In genomic region chr2:71814016-71814415, GRCm38 (mm10) we compare ENCODE assay signal across 8 mouse cellular contexts. TPM values are rescaled to one million over a fixed set of nuclear protein-coding genes. Genes with fewer than 3 reads are reported as not detected.
DNase-seq lines count a peak whose midpoint lies in the region; ATAC-seq lines count a peak whose summit lies in the region.

No protein-coding gene starts in this region.

- no peaks in the 10 kb centered on the region for H3K36me3 ChIP-seq in midbrain, embryonic 14.5 days (ENCODE audit: control insufficient read depth, insufficient read depth, low read length)
- H3K36me3 ChIP-seq in hindbrain, embryonic 11.5 days (ENCODE audit: control insufficient read depth, insufficient read depth, low read length), result no peaks in the 10 kb centered on the region
- H3K36me3 ChIP-seq in midbrain, embryonic 13.5 days, result no peaks in the 10 kb centered on the region

- no peak overlapping the region for H3K4me3 ChIP-seq in midbrain, embryonic 14.5 days (replicated peaks; ENCODE audit: low read depth, low read length)
- no peak overlapping the region for H3K4me3 ChIP-seq in hindbrain, embryonic 11.5 days (ENCODE audit: low read depth, low read length)
- no peak overlapping the region for H3K4me3 ChIP-seq in midbrain, embryonic 13.5 days (replicated peaks)

- DNase-seq in layer of hippocampus, adult 11-12 months (ENCODE audit: low spot score), result peak; percentile 29
- DNase-seq in layer of hippocampus, postnatal 10 days (ENCODE audit: low spot score in 2 of 2), result no peak
- peak; percentile 43 for DNase-seq in liver
- DNase-seq in natural killer cell, adult 2 months (ENCODE audit: low spot score in 2 of 2), result peak; percentile 81 to 83
- no peak for DNase-seq in midbrain, embryonic 14.5 days
- no peak for DNase-seq in hindbrain, embryonic 11.5 days (ENCODE audit: low spot score)

- H3K4me2 ChIP-seq in midbrain, embryonic 14.5 days (ENCODE audit: low read length), result no peak overlapping the region
- H3K4me2 ChIP-seq in hindbrain, embryonic 11.5 days (replicated peaks; ENCODE audit: low read depth, low read length), result no peak overlapping the region
- no peak overlapping the region for H3K4me2 ChIP-seq in midbrain, embryonic 13.5 days (replicated peaks)

- peak; percentile 90 for ATAC-seq in granulocyte monocyte progenitor cell, adult 5-6 weeks (replicated peaks; ENCODE audit: poor library complexity, severe bottlenecking)
- ATAC-seq in midbrain, embryonic 14.5 days (ENCODE audit: low FRiP score, low TSS enrichment), result no peak
- ATAC-seq in hindbrain, embryonic 11.5 days (ENCODE audit: low FRiP score), result no peak
- ATAC-seq in midbrain, embryonic 13.5 days, result no peak

- H3K27ac ChIP-seq in midbrain, embryonic 14.5 days (replicated peaks; ENCODE audit: low read depth, low read length), result no peak overlapping the region
- no peak overlapping the region for H3K27ac ChIP-seq in hindbrain, embryonic 11.5 days (ENCODE audit: low read depth, low read length)
- no peak overlapping the region for H3K27ac ChIP-seq in midbrain, embryonic 13.5 days

- H3K4me1 ChIP-seq in midbrain, embryonic 14.5 days (ENCODE audit: control insufficient read depth, insufficient read depth, low read length), result 0 out of 2 replicates have a peak, but pooled peaks cover 6% of the 10 kb centered on the region
- no peaks in the 10 kb centered on the region for H3K4me1 ChIP-seq in hindbrain, embryonic 11.5 days (replicated peaks; ENCODE audit: control insufficient read depth, insufficient read depth, low read length)
- H3K4me1 ChIP-seq in midbrain, embryonic 13.5 days (replicated peaks), result peaks cover 20% of the 10 kb centered on the region

- no peaks in the 10 kb centered on the region for H3K9me3 ChIP-seq in midbrain, embryonic 14.5 days (ENCODE audit: control insufficient read depth, low read length)
- H3K9me3 ChIP-seq in hindbrain, embryonic 11.5 days (ENCODE audit: control insufficient read depth, low read length), result no peaks in the 10 kb centered on the region
- H3K9me3 ChIP-seq in midbrain, embryonic 13.5 days, result no peaks in the 10 kb centered on the region

- no peaks in the 10 kb centered on the region for H3K27me3 ChIP-seq in midbrain, embryonic 14.5 days (ENCODE audit: control insufficient read depth, insufficient read depth, low read length)
- H3K27me3 ChIP-seq in hindbrain, embryonic 11.5 days (ENCODE audit: control insufficient read depth, insufficient read depth, low read length), result no peaks in the 10 kb centered on the region
- H3K27me3 ChIP-seq in midbrain, embryonic 13.5 days, result peaks cover 3% of the 10 kb centered on the region; the same call in 1 of the 2 replicates

- no peak overlapping the region for H3K9ac ChIP-seq in midbrain, embryonic 14.5 days (replicated peaks; ENCODE audit: low read length)
- H3K9ac ChIP-seq in hindbrain, embryonic 11.5 days (ENCODE audit: low read depth, low read length), result no peak overlapping the region
- H3K9ac ChIP-seq in midbrain, embryonic 13.5 days (replicated peaks), result no peak overlapping the region

- WGBS in midbrain, embryonic 14.5 days, result 55% methylated on average over 3 of the region's 3 CpGs
- 40% methylated on average over 3 of the region's 3 CpGs for WGBS in hindbrain, embryonic 11.5 days
- 60% methylated on average over 3 of the region's 3 CpGs for WGBS in midbrain, embryonic 13.5 days

RNA-seq across cellular contexts. Expression of gene Pdk1, which starts 59.0 kb away (rescaled TPM):
- 10 to 100 TPM; 34.2 to 37.4 TPM for total RNA-seq in layer of hippocampus, postnatal 10 days (2021)
- total RNA-seq in granulocyte monocyte progenitor cell, adult 5-6 weeks (2014; fragmentation: Nextera tagmentation), result 20.5 and 44.3 TPM in 2 replicates
- total RNA-seq in granulocyte monocyte progenitor cell, adult 5-6 weeks (2017), result 77.7 and 82.7 TPM in 2 replicates
- 14.6 and 23.2 TPM in 2 replicates for polyA plus RNA-seq in midbrain, embryonic 14.5 days (2014; fragmentation: Nextera tagmentation; extraction: Ambion mirVana)
- 29.8 and 31.0 TPM in 2 replicates for polyA plus RNA-seq in hindbrain, embryonic 11.5 days (2014; fragmentation: Nextera tagmentation; extraction: Ambion mirVana)
- polyA plus RNA-seq in midbrain, embryonic 13.5 days (2015; fragmentation: Nextera tagmentation; extraction: Ambion mirVana), result 13.9 and 14.4 TPM in 2 replicates

Comparison
In these comparisons a context has a peak if more than half of its experiments do, and no peak if none do; other contexts are left out.
1. DNase-seq: peak in layer of hippocampus, adult 11-12 months (single experiment), liver (single experiment) and natural killer cell, adult 2 months (2 of 2); none in layer of hippocampus, postnatal 10 days (0 of 2), midbrain, embryonic 14.5 days (single experiment) and hindbrain, embryonic 11.5 days (single experiment).